Mouse (Mus musculus) CH12.LX (cell line): ENCODE results near the gene Cnn2.

ENCODE experiments used
- CTCF ChIP-seq, 2 experiments: IDR thresholded peaks in 1 of 2; conservative IDR thresholded peaks in 1 of 2; 2 replicates each; pipeline ENCODE4 v1.5.1; 2011 to 2012; ENCODE audit warnings: low read depth in 2 of 2, low read length in 2 of 2, improper control_type of control experiment in 1 of 2, inconsistent platforms in 1 of 2, mild to moderate bottlenecking in 1 of 2, moderate library complexity in 1 of 2
- E2F4 ChIP-seq: IDR thresholded peaks from 2 replicates; pipeline ENCODE4 v1.6.1; 2011; ENCODE audit warnings: low read depth, low read length, improper control_type of control experiment; ENCODE audit not compliant: insufficient replicate concordance
- NELFE ChIP-seq: IDR thresholded peaks from 2 replicates; pipeline ENCODE4 v1.6.1; 2011; ENCODE audit warnings: low read depth, low read length, improper control_type of control experiment
- ZC3H11A ChIP-seq: IDR thresholded peaks from 2 replicates; pipeline ENCODE4 v1.6.1; 2012; ENCODE audit warnings: low read depth, mild to moderate bottlenecking, inconsistent platforms, low read length, improper control_type of control experiment
- ZKSCAN1 ChIP-seq: IDR thresholded peaks from 2 replicates; pipeline ENCODE4 v1.6.1; 2012; ENCODE audit warnings: low read depth, inconsistent platforms, low read length, improper control_type of control experiment, borderline replicate concordance

GRCm38 (mm10) chr10:80017771-80018170 lies 29.4 kb downstream of the Cnn2 start:
- TF ChIP-seq ZKSCAN1 (no peak), NELFE (no peak), E2F4 (no peak), ZC3H11A (no peak), CTCF (conservative IDR thresholded peaks at IDR 0.05 in 1 of 2, IDR thresholded peaks at IDR 0.05 in 1 of 2; ENCODE audit: low read depth in 2 of 2, low read length in 2 of 2) (no peak)
